Mouse (Mus musculus): ENCODE data around the gene Tlx3.

GRCm38 (mm10) chr11:33176525-33177245, 26.7 kb downstream of the Tlx3 start:
- TF ChIP-seq CTCF (IDR thresholded peaks at IDR 0.05) (peak; percentile 89), EP300 (IDR thresholded peaks at IDR 0.05) (no peak)

Data from lung, postnatal 0 days (tissue).